Mouse (Mus musculus) MEL (cell line): ENCODE measurements around the gene Cryba2.

Source experiments
- CHD1 ChIP-seq: IDR thresholded peaks from 2 replicates; pipeline ENCODE4 v1.6.1; 2012; ENCODE audit warnings: low read depth, mild to moderate bottlenecking, inconsistent platforms, low read length, improper control_type of control experiment
- CTCF ChIP-seq, 3 experiments: IDR thresholded peaks in 2 of 3; conservative IDR thresholded peaks in 1 of 3; 2 replicates each; pipeline ENCODE4 v1.5.1; 2011 to 2012; ENCODE audit warnings: low read length in 3 of 3, low read depth in 2 of 3, mild to moderate bottlenecking in 2 of 3, improper control_type of control experiment in 1 of 3, inconsistent platforms in 1 of 3, mixed read lengths in 1 of 3, moderate library complexity in 1 of 3; ENCODE audit not compliant: control insufficient read depth in 1 of 3, insufficient read depth in 1 of 3, poor library complexity in 1 of 3, severe bottlenecking in 1 of 3
- EP300 ChIP-seq, 2 experiments: IDR thresholded peaks; 2 replicates each; pipeline ENCODE4 v1.6.1; 2011; ENCODE audit warnings: improper control_type of control experiment in 2 of 2, low read length in 2 of 2, low read depth in 1 of 2, mild to moderate bottlenecking in 1 of 2
- ETS1 ChIP-seq: IDR thresholded peaks from 2 replicates; pipeline ENCODE4 v1.6.1; 2012; ENCODE audit warnings: low read depth, mild to moderate bottlenecking, inconsistent platforms, low read length, improper control_type of control experiment, moderate library complexity
- MAX ChIP-seq: IDR thresholded peaks from 2 replicates; pipeline ENCODE4 v1.6.1; 2011; ENCODE audit warnings: low read length, improper control_type of control experiment
- MXI1 ChIP-seq: IDR thresholded peaks from 2 replicates; pipeline ENCODE4 v1.6.1; 2011; ENCODE audit warnings: mild to moderate bottlenecking, low read depth, low read length, improper control_type of control experiment
- POLR2A ChIP-seq, 2 experiments: IDR thresholded peaks; 2 replicates each; pipeline ENCODE4 v1.6.1; 2011 to 2012; ENCODE audit warnings: low read length in 2 of 2, mild to moderate bottlenecking in 2 of 2, control low read depth in 1 of 2, improper control_type of control experiment in 1 of 2, low read depth in 1 of 2, moderate library complexity in 1 of 2; ENCODE audit not compliant: control insufficient read depth in 1 of 2, insufficient read depth in 1 of 2, poor library complexity in 1 of 2
- POLR2AphosphoS2 ChIP-seq: IDR thresholded peaks from 2 replicates; pipeline ENCODE4 v1.6.1; 2011; ENCODE audit warnings: low read length, improper control_type of control experiment
- SIN3A ChIP-seq: IDR thresholded peaks from 2 replicates; pipeline ENCODE4 v1.6.1; 2012; ENCODE audit warnings: low read length, improper control_type of control experiment, inconsistent platforms
- UBTF ChIP-seq: IDR thresholded peaks from 2 replicates; pipeline ENCODE4 v1.6.1; 2012; ENCODE audit warnings: low read depth, mild to moderate bottlenecking, inconsistent platforms, low read length, improper control_type of control experiment, moderate library complexity, borderline replicate concordance; ENCODE audit not compliant: insufficient read depth
- USF1 ChIP-seq: IDR thresholded peaks from 2 replicates; pipeline ENCODE4 v1.6.1; 2014; ENCODE audit warnings: low read depth, mild to moderate bottlenecking, inconsistent platforms, low read length, improper control_type of control experiment, moderate library complexity
- ZC3H11A ChIP-seq: IDR thresholded peaks from 2 replicates; pipeline ENCODE4 v1.6.1; 2012; ENCODE audit warnings: low read depth, mild to moderate bottlenecking, inconsistent platforms, low read length, improper control_type of control experiment
- ZKSCAN1 ChIP-seq: IDR thresholded peaks from 2 replicates; pipeline ENCODE4 v1.6.1; 2012; ENCODE audit warnings: low read depth, mild to moderate bottlenecking, inconsistent platforms, low read length, improper control_type of control experiment, moderate library complexity

DNA sequence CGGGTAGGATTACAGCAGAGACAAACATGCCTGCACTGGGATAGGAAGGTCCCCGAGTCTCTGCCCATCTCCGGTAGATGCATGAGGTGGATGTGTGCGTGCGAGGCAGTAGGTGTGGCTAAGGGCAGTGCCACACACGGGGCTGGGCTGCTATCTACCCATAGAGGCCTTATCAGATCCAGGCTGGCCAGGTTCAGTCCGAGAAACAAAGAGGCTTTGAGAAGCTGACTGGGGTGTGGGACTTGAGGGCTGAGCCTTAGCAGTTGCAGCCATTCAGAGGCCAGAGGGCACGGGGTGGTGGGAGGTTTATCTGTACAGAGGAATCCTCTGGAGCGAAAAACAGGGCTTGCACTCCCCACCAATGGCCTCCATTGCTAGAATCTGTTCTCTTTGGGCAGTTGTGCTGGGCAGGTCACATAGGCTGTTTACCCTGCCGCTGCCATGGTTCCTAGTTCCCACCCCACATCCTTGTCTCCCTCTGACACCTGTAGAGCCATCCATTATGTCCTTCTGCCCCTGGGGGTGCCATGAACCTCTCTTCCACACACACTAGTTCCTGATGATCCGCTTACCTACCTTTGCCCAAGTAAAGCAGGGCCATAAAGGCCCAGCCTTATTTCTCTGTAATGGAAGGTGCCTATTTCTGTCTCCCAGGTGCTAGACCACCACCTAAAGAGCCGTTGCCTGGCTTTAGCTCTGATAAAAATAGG lies 48.9 kb upstream of the Cryba2 start:
- TF ChIP-seq MXI1, result no peak
- no peak for TF ChIP-seq POLR2AphosphoS2
- TF ChIP-seq SIN3A, result no peak
- TF ChIP-seq POLR2A (IDR thresholded peaks at IDR 0.05; ENCODE audit: control insufficient read depth in 1 of 2, insufficient read depth in 1 of 2, low read depth in 1 of 2, low read length in 2 of 2, poor library complexity in 1 of 2), result no peak
- TF ChIP-seq ETS1, result no peak
- TF ChIP-seq CTCF (IDR thresholded peaks at IDR 0.05 in 2 of 3, conservative IDR thresholded peaks at IDR 0.05 in 1 of 3; ENCODE audit: control insufficient read depth in 1 of 3, insufficient read depth in 1 of 3, low read depth in 2 of 3, low read length in 3 of 3, poor library complexity in 1 of 3, severe bottlenecking in 1 of 3), result no peak
- TF ChIP-seq ZC3H11A, result no peak
- no peak for TF ChIP-seq MAX
- TF ChIP-seq CHD1, result no peak
- TF ChIP-seq EP300 (IDR thresholded peaks at IDR 0.05; ENCODE audit: low read depth in 1 of 2, low read length in 2 of 2), result no peak
- no peak for TF ChIP-seq ZKSCAN1
- TF ChIP-seq USF1, result no peak
- no peak for TF ChIP-seq UBTF
